Mouse (Mus musculus): ENCODE measurements at regions not wholly inside any gene's neighbourhood (a gene's known extent, or its start where the extent isn't known, plus 50 kb on each side); places are given as distances from the start of the nearest gene placed in this dataset.

DNA sequence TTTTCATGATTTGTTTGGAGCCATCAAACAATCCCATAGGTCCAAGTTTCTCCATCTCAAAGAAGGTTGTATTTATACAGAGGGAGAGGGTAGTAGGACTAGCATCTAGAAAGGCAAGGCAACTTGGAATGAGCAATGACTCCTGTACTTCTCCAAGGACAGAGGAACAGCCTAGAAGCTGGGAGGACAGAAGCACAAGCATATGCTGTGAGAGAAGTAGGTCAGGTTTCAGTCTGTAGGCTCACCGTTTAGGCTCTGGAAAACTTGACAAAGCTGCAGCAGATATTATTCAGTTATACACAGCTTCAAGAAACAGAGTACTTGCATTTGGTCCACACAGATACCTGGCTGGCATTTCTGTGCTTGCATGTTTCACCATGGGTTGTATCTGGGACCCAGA lies 131.5 kb upstream of the B3gat1 start:
- H3ac ChIP-seq (ENCODE audit: control insufficient read depth, insufficient read length) = no peak overlapping the region
- TF ChIP-seq SRF (IDR thresholded peaks at IDR 0.05; ENCODE audit: control insufficient read depth, insufficient read length, low read depth) (no peak), REST (IDR thresholded peaks at IDR 0.05; ENCODE audit: insufficient read depth, insufficient read length) (no peak), MYOD1 (IDR thresholded peaks at IDR 0.05; ENCODE audit: control insufficient read depth in 1 of 3, insufficient read length in 2 of 3, low read depth in 2 of 3) (no peak), USF1 (IDR thresholded peaks at IDR 0.05; ENCODE audit: low read depth) (no peak), TCF12 (IDR thresholded peaks at IDR 0.05; ENCODE audit: insufficient read depth, poor library complexity, severe bottlenecking) (no peak), CEBPB (IDR thresholded peaks at IDR 0.05; ENCODE audit: insufficient read depth, poor library complexity, severe bottlenecking) (no peak), E2F4 (IDR thresholded peaks at IDR 0.05; ENCODE audit: insufficient read depth) (no peak), POLR2AphosphoS2 (IDR thresholded peaks at IDR 0.05; ENCODE audit: insufficient read length, low read depth) (no peak), MAX (IDR thresholded peaks at IDR 0.05; ENCODE audit: low read depth) (no peak)
- no peak overlapping the region for H3K4me3 ChIP-seq
- H3K79me2 ChIP-seq (ENCODE audit: control insufficient read depth, insufficient read depth) = no peaks in the 10 kb centered on the region
- H3K27me3 ChIP-seq (ENCODE audit: control insufficient read depth, insufficient read depth, insufficient read length) = no peaks in the 10 kb centered on the region
- H3K4me2 ChIP-seq (ENCODE audit: low read depth) = no peak overlapping the region
- no peaks in the 10 kb centered on the region for H3K36me3 ChIP-seq (ENCODE audit: control insufficient read depth, insufficient read depth)

DNA sequence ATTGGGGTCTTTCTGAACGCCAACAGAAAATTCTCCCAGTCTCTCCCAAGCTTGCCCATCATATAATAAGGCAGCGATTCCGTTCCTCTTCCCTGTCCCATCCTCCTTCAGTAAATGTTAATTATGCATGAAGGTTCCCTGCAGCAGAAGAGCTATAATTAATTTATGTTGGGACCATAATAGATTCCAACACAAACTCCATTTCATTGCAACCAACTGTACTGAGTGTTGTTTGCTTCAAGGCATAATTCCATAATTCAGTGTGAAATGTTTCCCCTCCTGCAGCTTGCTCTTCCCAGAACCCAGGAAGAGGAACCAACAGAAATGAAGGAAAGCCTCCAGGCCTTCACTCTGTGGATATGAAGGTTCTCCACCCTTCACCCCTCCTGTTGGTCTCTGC lies 129.0 kb upstream of the B3gat1 start:
- Histone ChIP-seq H3ac (ENCODE audit: control insufficient read depth, insufficient read length) (no peak overlapping the region), H3K36me3 (ENCODE audit: control insufficient read depth, insufficient read depth) (no peaks in the 10 kb centered on the region), H3K27me3 (ENCODE audit: control insufficient read depth, insufficient read depth, insufficient read length) (no peaks in the 10 kb centered on the region), H3K4me3 (no peak overlapping the region), H3K4me2 (ENCODE audit: low read depth) (no peak overlapping the region), H3K79me2 (ENCODE audit: control insufficient read depth, insufficient read depth) (no peaks in the 10 kb centered on the region)
- TF ChIP-seq TCF3 (IDR thresholded peaks at IDR 0.05; ENCODE audit: insufficient read length, low read depth) = no peak
- no peak for TF ChIP-seq MYOD1 (IDR thresholded peaks at IDR 0.05; ENCODE audit: control insufficient read depth in 1 of 3, insufficient read length in 2 of 3, low read depth in 2 of 3)
- TF ChIP-seq TCF12 (IDR thresholded peaks at IDR 0.05; ENCODE audit: insufficient read depth, poor library complexity, severe bottlenecking) = no peak
- TF ChIP-seq POLR2AphosphoS2 (IDR thresholded peaks at IDR 0.05; ENCODE audit: insufficient read length, low read depth) = no peak
- TF ChIP-seq MYOG (IDR thresholded peaks at IDR 0.05; ENCODE audit: control insufficient read depth in 1 of 3, insufficient read depth in 1 of 3, insufficient read length in 2 of 3, low read depth in 2 of 3) = no peak
- TF ChIP-seq SRF (IDR thresholded peaks at IDR 0.05; ENCODE audit: control insufficient read depth, insufficient read length, low read depth) = no peak
- TF ChIP-seq REST (IDR thresholded peaks at IDR 0.05; ENCODE audit: insufficient read depth, insufficient read length) = no peak
- TF ChIP-seq MAX (IDR thresholded peaks at IDR 0.05; ENCODE audit: low read depth) = no peak
- no peak for TF ChIP-seq CEBPB (IDR thresholded peaks at IDR 0.05; ENCODE audit: insufficient read depth, poor library complexity, severe bottlenecking)
- no peak for TF ChIP-seq USF1 (IDR thresholded peaks at IDR 0.05; ENCODE audit: low read depth)
- no peak for TF ChIP-seq E2F4 (IDR thresholded peaks at IDR 0.05; ENCODE audit: insufficient read depth)
- no peak for TF ChIP-seq POLR2A (IDR thresholded peaks at IDR 0.05; ENCODE audit: insufficient read length, low read depth)

DNA sequence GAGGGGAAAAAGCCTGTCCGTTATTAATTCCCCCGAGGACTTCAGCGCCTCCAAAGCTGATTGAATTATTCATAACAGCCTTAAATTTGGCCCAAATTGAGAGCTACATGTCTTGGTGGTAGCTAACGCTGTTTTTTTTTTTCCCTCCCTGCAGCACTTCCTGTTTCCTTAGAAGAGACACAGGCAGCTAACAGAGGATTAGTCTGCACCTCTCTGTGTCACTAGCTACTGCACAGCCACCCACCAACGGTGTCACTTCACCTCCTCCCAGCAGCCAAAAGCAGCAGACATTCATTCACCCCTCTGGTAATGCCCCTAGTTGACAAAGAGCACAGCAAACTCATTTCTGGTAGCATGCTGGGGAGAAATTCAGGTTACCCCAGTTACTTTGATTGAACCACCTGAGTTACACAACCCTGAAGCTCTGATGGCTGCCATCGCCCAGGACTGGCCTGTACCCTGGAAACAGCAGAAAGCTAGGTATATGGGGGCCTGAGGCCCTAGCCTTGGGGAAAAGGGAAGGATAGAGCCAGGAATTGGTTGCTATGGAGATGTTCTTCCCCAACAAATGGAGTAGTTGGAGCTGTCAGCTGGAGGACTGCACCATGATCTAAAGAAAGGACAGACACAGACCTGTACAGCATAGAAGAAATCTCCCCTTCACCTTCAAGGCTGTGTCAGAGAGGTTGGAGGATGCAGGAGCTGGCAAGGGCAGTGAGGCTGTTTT lies 121.7 kb upstream of the B3gat1 start:
- Histone ChIP-seq H3ac (ENCODE audit: control insufficient read depth, insufficient read length) (no peak overlapping the region), H3K79me2 (ENCODE audit: control insufficient read depth, insufficient read depth) (no peaks in the 10 kb centered on the region), H3K4me3 (no peak overlapping the region), H3K4me2 (ENCODE audit: low read depth) (no peak overlapping the region), H3K36me3 (ENCODE audit: control insufficient read depth, insufficient read depth) (no peaks in the 10 kb centered on the region), H3K27me3 (ENCODE audit: control insufficient read depth, insufficient read depth, insufficient read length) (no peaks in the 10 kb centered on the region)
- TF ChIP-seq CEBPB (IDR thresholded peaks at IDR 0.05; ENCODE audit: insufficient read depth, poor library complexity, severe bottlenecking) (no peak), E2F4 (IDR thresholded peaks at IDR 0.05; ENCODE audit: insufficient read depth) (no peak), POLR2A (IDR thresholded peaks at IDR 0.05; ENCODE audit: insufficient read length, low read depth) (no peak), TCF3 (IDR thresholded peaks at IDR 0.05; ENCODE audit: insufficient read length, low read depth) (no peak), REST (IDR thresholded peaks at IDR 0.05; ENCODE audit: insufficient read depth, insufficient read length) (no peak), MYOG (IDR thresholded peaks at IDR 0.05; ENCODE audit: control insufficient read depth in 1 of 3, insufficient read depth in 1 of 3, insufficient read length in 2 of 3, low read depth in 2 of 3) (no peak), MAX (IDR thresholded peaks at IDR 0.05; ENCODE audit: low read depth) (no peak), USF1 (IDR thresholded peaks at IDR 0.05; ENCODE audit: low read depth) (no peak), TCF12 (IDR thresholded peaks at IDR 0.05; ENCODE audit: insufficient read depth, poor library complexity, severe bottlenecking) (no peak), SRF (IDR thresholded peaks at IDR 0.05; ENCODE audit: control insufficient read depth, insufficient read length, low read depth) (no peak), POLR2AphosphoS2 (IDR thresholded peaks at IDR 0.05; ENCODE audit: insufficient read length, low read depth) (no peak), MYOD1 (IDR thresholded peaks at IDR 0.05; ENCODE audit: control insufficient read depth in 1 of 3, insufficient read length in 2 of 3, low read depth in 2 of 3) (no peak)

DNA sequence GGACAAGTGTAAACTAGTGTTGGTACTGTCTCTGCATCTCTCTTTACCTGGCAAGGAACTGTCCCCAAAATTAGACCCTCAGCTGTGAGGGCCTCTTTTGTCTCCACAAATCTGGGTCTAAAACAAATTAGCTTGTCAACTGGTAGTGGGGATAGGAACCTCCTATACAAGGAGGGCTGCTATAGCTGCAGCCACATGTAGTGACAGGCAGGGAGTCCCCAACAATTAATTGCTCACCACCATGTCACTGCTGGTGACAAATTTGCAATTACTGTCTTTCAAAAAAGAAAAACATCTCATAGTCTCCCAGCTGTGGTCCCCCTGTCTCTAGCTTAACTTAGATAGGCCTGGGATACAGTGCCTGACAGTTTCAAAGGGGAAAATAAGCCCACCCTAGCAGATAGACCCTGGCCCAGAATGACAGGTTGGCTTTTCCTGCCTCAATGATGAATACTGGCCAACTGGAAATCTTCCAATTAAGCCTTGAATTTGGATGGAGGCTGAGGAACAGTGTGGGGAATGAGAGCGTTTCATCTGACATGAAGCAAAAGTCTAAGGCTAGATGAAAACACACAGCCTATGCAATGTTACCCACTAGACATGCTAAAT lies 110.6 kb upstream of the B3gat1 start:
- TF ChIP-seq CEBPB (IDR thresholded peaks at IDR 0.05; ENCODE audit: insufficient read depth, poor library complexity, severe bottlenecking) (no peak), TCF3 (IDR thresholded peaks at IDR 0.05; ENCODE audit: insufficient read length, low read depth) (no peak), POLR2A (IDR thresholded peaks at IDR 0.05; ENCODE audit: insufficient read length, low read depth) (no peak), POLR2AphosphoS2 (IDR thresholded peaks at IDR 0.05; ENCODE audit: insufficient read length, low read depth) (no peak), MAX (IDR thresholded peaks at IDR 0.05; ENCODE audit: low read depth) (no peak), TCF12 (IDR thresholded peaks at IDR 0.05; ENCODE audit: insufficient read depth, poor library complexity, severe bottlenecking) (no peak), MYOD1 (IDR thresholded peaks at IDR 0.05; ENCODE audit: control insufficient read depth in 1 of 3, insufficient read length in 2 of 3, low read depth in 2 of 3) (no peak), SRF (IDR thresholded peaks at IDR 0.05; ENCODE audit: control insufficient read depth, insufficient read length, low read depth) (no peak), REST (IDR thresholded peaks at IDR 0.05; ENCODE audit: insufficient read depth, insufficient read length) (no peak), MYOG (IDR thresholded peaks at IDR 0.05; ENCODE audit: control insufficient read depth in 1 of 3, insufficient read depth in 1 of 3, insufficient read length in 2 of 3, low read depth in 2 of 3) (no peak), USF1 (IDR thresholded peaks at IDR 0.05; ENCODE audit: low read depth) (no peak), E2F4 (IDR thresholded peaks at IDR 0.05; ENCODE audit: insufficient read depth) (no peak)
- no peak overlapping the region for H3K4me2 ChIP-seq (ENCODE audit: low read depth)
- H3K27me3 ChIP-seq (ENCODE audit: control insufficient read depth, insufficient read depth, insufficient read length) = no peaks in the 10 kb centered on the region
- no peaks in the 10 kb centered on the region for H3K36me3 ChIP-seq (ENCODE audit: control insufficient read depth, insufficient read depth)
- no peaks in the 10 kb centered on the region for H3K79me2 ChIP-seq (ENCODE audit: control insufficient read depth, insufficient read depth)
- no peak overlapping the region for H3ac ChIP-seq (ENCODE audit: control insufficient read depth, insufficient read length)
- H3K4me3 ChIP-seq = no peak overlapping the region

Data from myocyte (in vitro differentiated cells).